Mouse (Mus musculus) heart, embryonic 14.5 days (tissue): Measurements from ENCODE around the gene Card9. TPM values are rescaled to one million over a fixed set of nuclear protein-coding genes. Genes with fewer than 3 reads are reported as not detected.

Experiments
- ATAC-seq: fragments of 200-750 bp; cut with Nextera tagmentation; 2 replicates; pipeline ENCODE4 v1.8.0; 2017; ENCODE audit warnings: low read depth, moderate TSS enrichment; ENCODE audit not compliant: insufficient number of reproducible peaks, insufficient read depth, low FRiP score
- H3K27ac ChIP-seq, 2 experiments: fragments of 200-500 bp in 1 of 2; fragments of 300-500 bp in 1 of 2; sonication (generic) in 1 of 2; replicated peaks in 1 of 2; 2 replicates each; pipeline ENCODE4 v1.5.1; 2012 to 2014; ENCODE audit warnings: low read depth in 2 of 2, low read length in 2 of 2, control low read depth in 1 of 2, mild to moderate bottlenecking in 1 of 2, mixed read lengths in 1 of 2; ENCODE audit not compliant: control insufficient read depth in 1 of 2, insufficient read depth in 1 of 2
- H3K27me3 ChIP-seq: fragments of 300-500 bp; sonication (generic); 2 replicates; pipeline ENCODE4 v1.6.1; 2014; ENCODE audit warnings: mild to moderate bottlenecking, low read length, control low read depth; ENCODE audit not compliant: control insufficient read depth, insufficient read depth
- H3K36me3 ChIP-seq: fragments of 300-500 bp; sonication (generic); 2 replicates; pipeline ENCODE4 v1.6.1; 2014; ENCODE audit warnings: mild to moderate bottlenecking, control low read depth, low read length, mixed read lengths; ENCODE audit not compliant: control insufficient read depth, insufficient read depth
- H3K4me1 ChIP-seq, 2 experiments: fragments of 200-500 bp in 1 of 2; fragments of 300-500 bp in 1 of 2; sonication (generic) in 1 of 2; 2 replicates each; pipeline ENCODE4 v1.6.1; 2012 to 2014; ENCODE audit warnings: low read length in 2 of 2, control low read depth in 1 of 2, mixed read lengths in 1 of 2; ENCODE audit not compliant: control insufficient read depth in 2 of 2, insufficient read depth in 2 of 2
- H3K4me2 ChIP-seq: fragments of 300-500 bp; sonication (generic); 2 replicates; pipeline ENCODE4 v1.6.1; 2014; ENCODE audit warnings: mild to moderate bottlenecking, low read length
- H3K4me3 ChIP-seq, 2 experiments: fragments of 200-500 bp in 1 of 2; fragments of 300-500 bp in 1 of 2; sonication (generic) in 1 of 2; 2 replicates each; pipeline ENCODE4 v1.5.1; 2012 to 2014; ENCODE audit warnings: low read length in 2 of 2, mild to moderate bottlenecking in 2 of 2, control low read depth in 1 of 2, low read depth in 1 of 2, moderate library complexity in 1 of 2; ENCODE audit not compliant: control insufficient read depth in 1 of 2, insufficient read depth in 1 of 2
- H3K9ac ChIP-seq: fragments of 300-500 bp; sonication (generic); 2 replicates; pipeline ENCODE4 v1.6.1; 2014; ENCODE audit warnings: mild to moderate bottlenecking, low read length
- H3K9me3 ChIP-seq: fragments of 300-500 bp; sonication (generic); 2 replicates; pipeline ENCODE4 v1.6.1; 2016; ENCODE audit warnings: low read length, control low read depth; ENCODE audit not compliant: control insufficient read depth
- WGBS: fragments of 180-500 bp; shearing (Covaris S2); extraction: QIAGEN DNeasy Blood & Tissue Kit; methylation state at CpG from one replicate; pipeline ENCODE4 v1.1.7; 2014; 5-methylcytosine and 5-hydroxymethylcytosine counted together
- polyA plus RNA-seq: library from polyadenylated mRNA; unstranded; fragments of >200 nt; fragmentation: Nextera tagmentation; extraction: Ambion mirVana; gene quantifications from 2 replicates; pipeline ENCODE4 v1.2.1, GENCODE M21; 2014

The Card9 gene
- polyA plus RNA-seq, 1 experiment from 2014 or later = 0.61 TPM

DNA sequence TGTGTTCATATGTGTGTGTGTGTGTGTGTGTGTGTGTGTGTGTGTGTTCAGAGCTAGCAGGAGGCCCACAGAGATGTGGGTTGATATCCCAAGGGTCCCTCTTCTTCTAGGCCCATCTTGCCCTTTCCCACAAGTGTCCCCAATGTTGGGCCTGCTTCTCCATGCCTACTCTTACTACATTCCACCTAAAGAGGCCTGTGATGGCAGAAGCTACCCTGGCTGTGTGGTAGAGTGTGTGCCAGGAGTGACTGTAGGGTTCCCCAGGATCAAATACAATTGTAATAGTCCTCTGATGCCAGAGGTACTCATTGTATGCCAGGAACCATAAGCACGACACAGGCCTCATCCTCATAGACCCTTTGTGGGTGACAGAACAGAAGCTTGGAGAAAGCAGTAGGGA lies 47.3 kb downstream of the Card9 start:
- no peak overlapping the region for H3K9ac ChIP-seq
- WGBS = 87% methylated on average over 1 of the region's 1 CpGs
- no peaks in the 10 kb centered on the region for H3K9me3 ChIP-seq
- H3K4me1 ChIP-seq = peaks cover 44 to 49% of the 10 kb centered on the region in 2 experiments
- no peak overlapping the region for H3K4me2 ChIP-seq
- ATAC-seq = no peak
- H3K36me3 ChIP-seq = no peaks in the 10 kb centered on the region
- no peaks in the 10 kb centered on the region for H3K27me3 ChIP-seq
- no peak overlapping the region for H3K4me3 ChIP-seq
- H3K27ac ChIP-seq = no peak overlapping the region

DNA sequence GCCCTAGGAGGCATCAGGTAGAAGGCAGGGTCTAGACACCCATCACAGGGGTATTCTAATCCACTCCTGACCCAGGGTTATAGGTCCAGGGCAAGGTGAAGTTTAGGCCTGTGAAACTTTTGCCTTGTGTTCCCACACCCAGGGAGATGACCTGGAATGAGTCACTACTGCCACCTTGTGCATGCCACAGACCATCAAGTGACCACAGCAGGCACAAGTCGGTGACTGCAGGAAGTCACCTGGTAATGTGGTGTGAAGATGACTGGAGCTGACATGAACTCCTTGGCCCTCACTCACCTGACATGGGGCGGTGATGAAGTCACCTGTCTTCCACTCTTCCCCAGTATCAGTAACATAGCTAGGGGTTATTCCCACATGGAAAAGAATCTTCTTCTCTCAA lies 47.9 kb downstream of the Card9 start:
- no peak overlapping the region for H3K9ac ChIP-seq
- no peak overlapping the region for H3K27ac ChIP-seq
- H3K4me2 ChIP-seq = no peak overlapping the region
- H3K36me3 ChIP-seq = no peaks in the 10 kb centered on the region
- H3K4me1 ChIP-seq = peaks cover 42 to 43% of the 10 kb centered on the region in 2 experiments
- no peaks in the 10 kb centered on the region for H3K27me3 ChIP-seq
- H3K4me3 ChIP-seq = no peak overlapping the region
- 41% methylated on average over 2 of the region's 2 CpGs for WGBS
- no peaks in the 10 kb centered on the region for H3K9me3 ChIP-seq
- ATAC-seq = no peak

DNA sequence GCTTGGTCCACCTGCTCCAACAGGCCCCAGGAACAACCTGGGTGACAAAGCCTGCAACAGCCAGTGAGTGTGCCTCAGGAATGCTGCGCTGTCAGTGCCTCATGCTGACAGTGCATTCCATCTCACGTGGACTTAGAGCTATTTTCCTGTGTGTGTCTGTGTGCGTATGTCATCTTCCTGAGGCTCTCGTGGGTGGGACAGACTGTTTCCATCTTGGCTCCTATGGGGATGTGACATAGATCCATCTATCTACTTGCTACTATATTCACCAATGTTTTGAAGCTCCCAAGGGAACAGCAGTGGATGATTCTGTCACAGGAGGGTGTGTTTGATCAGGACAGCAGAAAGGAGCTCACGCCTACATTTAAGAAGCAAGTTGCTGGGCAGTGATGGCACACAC lies 48.8 kb downstream of the Card9 start:
- Histone ChIP-seq H3K4me1 (peaks cover 34% of the 10 kb centered on the region in 2 experiments), H3K9me3 (no peaks in the 10 kb centered on the region), H3K36me3 (no peaks in the 10 kb centered on the region), H3K4me2 (no peak overlapping the region), H3K9ac (no peak overlapping the region), H3K27ac (no peak overlapping the region), H3K4me3 (no peak overlapping the region), H3K27me3 (no peaks in the 10 kb centered on the region)
- WGBS = 48% methylated on average over 5 of the region's 5 CpGs
- no peak for ATAC-seq

DNA sequence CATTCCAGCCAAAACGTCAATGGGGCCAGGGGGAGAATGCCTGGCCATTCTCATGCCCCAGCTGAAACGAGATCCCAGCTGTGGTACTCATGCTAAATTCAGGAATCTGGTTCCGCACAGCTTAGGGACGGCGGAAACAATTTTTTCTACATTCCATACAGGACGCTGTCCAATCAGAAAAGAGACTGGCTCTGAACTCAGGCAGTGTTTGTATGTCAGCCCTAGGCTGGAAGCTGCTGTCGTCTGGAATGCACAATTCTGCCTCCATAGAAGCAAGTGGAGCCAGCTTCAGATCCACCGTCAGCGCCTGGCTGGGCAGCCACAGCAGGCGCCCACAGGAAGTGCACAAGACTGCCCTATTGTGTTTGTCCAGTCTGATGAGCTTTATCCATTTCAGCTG lies 51.0 kb downstream of the Card9 start:
- no peak overlapping the region for H3K4me3 ChIP-seq
- peak overlapping the region; percentile 79 to 81 for H3K27ac ChIP-seq
- H3K4me2 ChIP-seq = peak overlapping the region; percentile 35
- H3K27me3 ChIP-seq = no peaks in the 10 kb centered on the region
- ATAC-seq = peak; percentile 60; the same call in 1 of the 2 replicates
- WGBS = 9% methylated on average over 10 of the region's 10 CpGs
- no peak overlapping the region; the same call in 1 of the 2 replicates for H3K9ac ChIP-seq
- no peaks in the 10 kb centered on the region for H3K9me3 ChIP-seq
- no peaks in the 10 kb centered on the region for H3K36me3 ChIP-seq
- peaks cover 20 to 22% of the 10 kb centered on the region in 2 experiments for H3K4me1 ChIP-seq

DNA sequence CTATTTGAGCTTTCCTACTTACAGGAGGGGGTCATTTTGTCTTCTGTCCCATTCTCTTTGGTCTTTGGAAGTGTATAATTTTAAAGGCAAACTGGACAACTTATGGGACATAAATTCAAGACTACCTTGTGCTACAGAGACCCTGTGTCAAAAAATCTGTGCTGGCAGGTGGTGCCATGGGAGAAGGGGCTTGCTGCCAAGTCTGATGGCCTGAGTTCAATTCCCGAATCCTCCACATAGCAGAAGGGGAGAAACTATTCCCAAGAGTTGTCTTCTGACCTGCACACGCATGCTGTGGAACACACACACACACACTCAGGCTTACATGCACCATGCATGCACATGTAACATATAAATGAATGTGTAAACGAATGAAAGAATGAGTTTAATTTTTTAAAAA lies 54.0 kb downstream of the Card9 start:
- WGBS = 83% methylated on average over 3 of the region's 3 CpGs
- no peaks in the 10 kb centered on the region for H3K9me3 ChIP-seq
- H3K4me3 ChIP-seq = no peak overlapping the region
- H3K27ac ChIP-seq = no peak overlapping the region
- no peak overlapping the region for H3K4me2 ChIP-seq
- no peak for ATAC-seq
- H3K36me3 ChIP-seq = no peaks in the 10 kb centered on the region
- H3K4me1 ChIP-seq = peaks cover 11 to 15% of the 10 kb centered on the region in 2 experiments
- H3K27me3 ChIP-seq = no peaks in the 10 kb centered on the region
- H3K9ac ChIP-seq = no peak overlapping the region

DNA sequence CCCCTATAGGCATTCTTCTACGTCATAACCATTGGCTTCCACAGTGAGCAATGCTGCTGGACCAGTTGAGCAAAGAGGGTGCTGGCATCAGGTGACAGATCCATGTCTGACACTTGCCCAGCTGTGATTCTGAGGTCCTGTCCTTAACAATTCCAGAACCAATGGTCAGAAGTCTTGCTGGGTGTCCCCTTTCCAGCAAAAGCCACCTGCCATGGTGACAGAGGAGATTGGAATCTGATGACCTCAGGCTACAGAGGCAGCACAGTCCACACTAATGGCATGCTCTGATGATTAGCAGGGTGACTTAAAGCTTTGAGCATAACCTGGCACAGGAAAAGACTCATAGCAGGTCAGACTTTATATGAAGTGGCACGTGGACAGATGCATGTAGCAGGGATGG lies 55.2 kb downstream of the Card9 start:
- Histone ChIP-seq H3K27me3 (no peaks in the 10 kb centered on the region), H3K9me3 (no peaks in the 10 kb centered on the region), H3K36me3 (no peaks in the 10 kb centered on the region), H3K4me3 (no peak overlapping the region), H3K4me2 (no peak overlapping the region), H3K9ac (no peak overlapping the region), H3K4me1 (peaks cover 13 to 16% of the 10 kb centered on the region in 2 experiments), H3K27ac (no peak overlapping the region)
- 65% methylated on average over 2 of the region's 2 CpGs for WGBS
- no peak for ATAC-seq

DNA sequence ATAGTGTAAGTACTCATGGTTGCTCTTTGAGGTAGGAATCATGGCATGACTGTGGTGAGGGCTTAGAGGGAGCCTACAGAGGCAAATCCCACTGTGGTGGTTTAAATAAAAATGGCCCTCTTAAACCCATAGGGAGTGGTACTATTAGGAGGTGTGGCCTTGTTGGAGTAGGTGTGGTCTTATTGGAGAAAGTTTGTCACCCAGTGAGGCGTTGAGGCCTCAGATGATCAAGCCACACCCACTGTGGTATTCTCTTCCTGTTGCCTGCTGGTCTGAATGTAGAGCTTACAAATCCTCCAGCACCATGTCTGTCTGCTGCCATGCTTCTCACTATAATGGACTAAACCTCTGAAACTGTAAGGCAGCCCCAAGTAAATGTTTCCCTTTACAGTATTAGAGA lies 56.0 kb downstream of the Card9 start:
- no peak for ATAC-seq
- Histone ChIP-seq H3K27ac (no peak overlapping the region), H3K9ac (no peak overlapping the region), H3K4me2 (no peak overlapping the region), H3K27me3 (no peaks in the 10 kb centered on the region), H3K4me1 (peaks cover 16 to 17% of the 10 kb centered on the region in 2 experiments), H3K9me3 (no peaks in the 10 kb centered on the region), H3K36me3 (no peaks in the 10 kb centered on the region), H3K4me3 (no peak overlapping the region)
- 70% methylated on average over 1 of the region's 1 CpGs for WGBS
